Mouse (Mus musculus) stomach, embryonic 14.5 days (tissue): ENCODE measurements at regions not wholly inside any gene's neighbourhood (a gene's known extent, or its start where the extent isn't known, plus 50 kb on each side); places are given as distances from the start of the nearest gene placed in this dataset.

Experiments used
- ATAC-seq: fragments of 200-750 bp; cut with Nextera tagmentation; 2 replicates; pipeline ENCODE4 v1.8.0; 2017; ENCODE audit warnings: low read depth, moderate TSS enrichment; ENCODE audit not compliant: insufficient number of reproducible peaks, insufficient read depth, low FRiP score
- H3K27ac ChIP-seq: fragments of 300-500 bp; sonication (generic); 2 replicates; pipeline ENCODE4 v1.5.1; 2014; ENCODE audit warnings: mild to moderate bottlenecking, low read length, moderate library complexity, mixed read lengths
- H3K27me3 ChIP-seq: fragments of 300-500 bp; sonication (generic); 2 replicates; pipeline ENCODE4 v1.6.1; 2014; ENCODE audit warnings: low read length, control low read depth, mixed read lengths; ENCODE audit not compliant: control insufficient read depth, insufficient read depth
- H3K36me3 ChIP-seq: fragments of 300-500 bp; sonication (generic); 2 replicates; pipeline ENCODE4 v1.6.1; 2014; ENCODE audit warnings: mild to moderate bottlenecking, control low read depth, low read length, moderate library complexity, mixed read lengths; ENCODE audit not compliant: control insufficient read depth, insufficient read depth
- H3K4me1 ChIP-seq: fragments of 300-500 bp; sonication (generic); 2 replicates; pipeline ENCODE4 v1.6.1; 2014; ENCODE audit warnings: low read length, control low read depth, mixed read lengths; ENCODE audit not compliant: control insufficient read depth, insufficient read depth
- H3K4me2 ChIP-seq: fragments of 300-500 bp; sonication (generic); replicated peaks from 2 replicates; pipeline ENCODE4 v1.6.1; 2014; ENCODE audit warnings: low read depth, low read length, control low read depth
- H3K4me3 ChIP-seq: fragments of 300-500 bp; sonication (generic); 2 replicates; pipeline ENCODE4 v1.5.1; 2014; ENCODE audit warnings: low read depth, low read length, control low read depth
- H3K9ac ChIP-seq: fragments of 300-500 bp; sonication (generic); replicated peaks from 2 replicates; pipeline ENCODE4 v1.6.1; 2014; ENCODE audit warnings: low read depth, mild to moderate bottlenecking, control low read depth, low read length, moderate library complexity, mixed read lengths
- H3K9me3 ChIP-seq: fragments of 300-500 bp; sonication (generic); 2 replicates; pipeline ENCODE4 v1.6.1; 2016; ENCODE audit warnings: low read depth, low read length, control low read depth; ENCODE audit not compliant: control insufficient read depth
- WGBS: fragments of 180-500 bp; shearing (Covaris S2); extraction: QIAGEN DNeasy Blood & Tissue Kit; methylation state at CpG from one replicate; pipeline ENCODE4 v1.1.7; 2014; 5-methylcytosine and 5-hydroxymethylcytosine counted together

GRCm38 (mm10) chr3:148762541-148763225, 227.7 kb downstream of the Adgrl2 start:
- no peak overlapping the region for H3K27ac ChIP-seq
- H3K9ac ChIP-seq, result no peak overlapping the region
- no peaks in the 10 kb centered on the region for H3K9me3 ChIP-seq
- no peak overlapping the region for H3K4me2 ChIP-seq
- no peak overlapping the region for H3K4me3 ChIP-seq
- ATAC-seq, result no peak
- H3K4me1 ChIP-seq, result no peaks in the 10 kb centered on the region
- WGBS, result 76% methylated on average over 11 of the region's 11 CpGs
- no peaks in the 10 kb centered on the region for H3K27me3 ChIP-seq
- H3K36me3 ChIP-seq, result no peaks in the 10 kb centered on the region

DNA sequence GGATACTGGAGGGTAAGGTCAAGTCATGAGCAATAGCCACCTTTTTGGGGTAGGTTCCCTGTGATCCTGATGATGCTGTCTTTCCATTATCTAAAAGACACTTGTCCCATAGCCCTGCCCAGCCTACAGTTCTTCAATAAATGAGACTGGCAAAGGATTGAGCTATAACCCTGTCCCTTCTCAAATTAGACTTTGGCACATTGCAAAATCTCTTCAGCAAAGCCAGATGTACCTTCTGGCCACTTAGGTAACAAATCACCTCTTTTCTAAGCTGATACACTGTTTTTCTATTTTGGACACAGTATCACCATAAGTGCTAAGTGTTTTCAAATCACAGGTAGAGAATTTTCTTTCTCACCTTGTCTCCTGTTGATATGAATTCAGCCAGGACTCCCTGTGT, 228.8 kb downstream of the Adgrl2 start:
- Histone ChIP-seq H3K4me1 (no peaks in the 10 kb centered on the region), H3K9ac (no peak overlapping the region), H3K27me3 (no peaks in the 10 kb centered on the region), H3K27ac (no peak overlapping the region), H3K4me3 (no peak overlapping the region), H3K4me2 (no peak overlapping the region), H3K9me3 (no peaks in the 10 kb centered on the region), H3K36me3 (no peaks in the 10 kb centered on the region)
- ATAC-seq, result no peak

GRCm38 (mm10) chr3:148759500-148759899, 230.9 kb downstream of the Adgrl2 start:
- WGBS, result 84% methylated on average over 4 of the region's 4 CpGs

DNA sequence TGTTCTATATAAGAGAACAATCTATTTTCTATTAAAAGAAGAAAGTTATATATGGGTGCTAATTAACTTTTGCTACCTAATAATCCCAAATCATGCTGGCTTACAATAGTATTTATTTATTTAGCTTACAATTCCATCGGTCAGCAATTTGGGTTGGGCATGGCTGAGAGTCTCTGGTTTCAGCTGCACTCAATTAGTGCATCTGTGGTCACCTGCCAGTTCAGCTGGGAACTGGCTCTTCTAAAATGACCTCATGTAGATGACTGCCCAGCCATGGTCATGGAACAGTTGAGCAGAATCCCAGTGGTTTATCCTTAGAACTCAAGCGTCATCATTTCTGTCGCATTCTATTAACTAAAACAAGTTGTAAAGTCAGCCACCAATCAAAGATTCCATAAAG, 244.1 kb downstream of the Adgrl2 start:
- Histone ChIP-seq H3K27me3 (no peaks in the 10 kb centered on the region), H3K27ac (no peak overlapping the region), H3K4me3 (no peak overlapping the region), H3K4me1 (no peaks in the 10 kb centered on the region), H3K36me3 (no peaks in the 10 kb centered on the region), H3K9me3 (no peaks in the 10 kb centered on the region), H3K9ac (no peak overlapping the region), H3K4me2 (no peak overlapping the region)
- 91% methylated on average over 3 of the region's 3 CpGs for WGBS
- no peak for ATAC-seq

More at GRCm38 (mm10) chr3:148759500-148759899, 230.9 kb downstream of the Adgrl2 start:
- Histone ChIP-seq H3K9me3 (no peaks in the 10 kb centered on the region), H3K27me3 (no peaks in the 10 kb centered on the region), H3K9ac (no peak overlapping the region), H3K4me2 (no peak overlapping the region), H3K36me3 (no peaks in the 10 kb centered on the region), H3K4me1 (no peaks in the 10 kb centered on the region), H3K4me3 (no peak overlapping the region), H3K27ac (no peak overlapping the region)
- ATAC-seq, result no peak

GRCm38 (mm10) chr3:148744651-148745050, 245.7 kb downstream of the Adgrl2 start:
- H3K9ac ChIP-seq, result no peak overlapping the region
- no peak overlapping the region for H3K4me3 ChIP-seq
- no peaks in the 10 kb centered on the region for H3K4me1 ChIP-seq
- H3K36me3 ChIP-seq, result no peaks in the 10 kb centered on the region
- H3K9me3 ChIP-seq, result no peaks in the 10 kb centered on the region
- no peak for ATAC-seq
- H3K27me3 ChIP-seq, result no peaks in the 10 kb centered on the region
- WGBS, result 80% methylated on average over 2 of the region's 2 CpGs
- no peak overlapping the region for H3K4me2 ChIP-seq
- H3K27ac ChIP-seq, result no peak overlapping the region

DNA sequence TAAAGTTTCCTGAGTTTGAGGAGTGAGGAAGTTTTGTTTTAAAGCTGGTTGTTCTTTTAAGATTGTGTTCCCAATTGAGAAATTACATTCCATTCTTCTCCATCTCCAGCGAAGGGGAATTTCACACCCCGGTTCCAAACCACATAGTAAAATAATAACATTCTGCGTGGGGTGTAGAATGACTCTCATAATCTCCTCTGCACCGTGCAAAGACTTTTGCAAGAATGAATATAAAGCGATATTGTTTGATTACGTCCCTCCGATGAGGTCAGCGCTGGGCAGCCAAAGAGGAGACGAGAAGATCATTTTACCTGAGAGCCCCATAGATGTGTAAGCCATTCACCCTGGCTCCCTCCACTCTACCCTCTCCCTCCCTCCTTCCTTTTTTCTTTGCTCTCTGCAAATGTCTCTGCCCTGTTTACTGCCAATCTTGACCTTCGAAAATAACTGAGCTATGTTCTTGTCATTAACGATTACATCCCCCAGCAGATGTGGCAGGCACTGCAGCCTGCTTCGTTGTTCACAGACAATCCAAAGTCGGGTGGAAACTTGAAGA, 256.1 kb downstream of the Adgrl2 start:
- Histone ChIP-seq H3K36me3 (no peaks in the 10 kb centered on the region), H3K4me3 (no peak overlapping the region), H3K9ac (no peak overlapping the region), H3K9me3 (no peaks in the 10 kb centered on the region), H3K4me1 (peaks cover 8% of the 10 kb centered on the region), H3K27me3 (no peaks in the 10 kb centered on the region), H3K4me2 (no peak overlapping the region), H3K27ac (no peak overlapping the region)
- ATAC-seq, result no peak
- WGBS, result 55% methylated on average over 13 of the region's 13 CpGs

DNA sequence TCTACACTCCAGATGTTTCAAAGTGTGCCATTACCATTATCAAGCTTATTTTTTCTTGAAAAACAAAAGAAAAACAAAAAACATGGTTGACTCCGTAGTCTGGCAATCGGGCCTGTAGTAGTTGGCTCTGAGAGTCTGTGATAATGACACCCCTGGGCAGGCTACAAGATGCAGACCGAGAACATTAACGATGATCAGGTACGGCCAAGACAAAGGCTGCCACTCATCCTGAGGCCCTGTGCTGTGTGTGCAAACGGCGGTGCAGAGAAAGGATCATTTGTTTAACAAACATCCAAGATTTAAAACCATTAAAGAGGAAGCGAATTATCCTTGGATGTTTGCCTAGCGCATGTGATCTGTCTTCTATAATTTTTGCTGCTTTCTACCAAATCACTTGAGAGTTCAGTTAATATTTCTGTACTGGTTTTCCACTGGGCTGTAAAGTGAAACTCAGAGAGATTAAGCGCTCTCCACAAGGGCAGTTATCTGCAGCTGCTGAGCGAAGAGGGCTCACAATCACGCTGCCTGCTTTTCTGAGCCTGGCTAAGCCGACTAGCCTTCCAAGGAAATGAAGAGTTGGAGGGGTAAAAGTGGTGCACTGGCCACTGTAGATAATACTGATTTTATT, 257.0 kb downstream of the Adgrl2 start:
- H3K4me1 ChIP-seq, result peaks cover 8% of the 10 kb centered on the region
- H3K27ac ChIP-seq, result no peak overlapping the region
- no peak overlapping the region for H3K4me3 ChIP-seq
- 23% methylated on average over 13 of the region's 13 CpGs for whole genome bisulfite sequencing
- no peaks in the 10 kb centered on the region for H3K27me3 ChIP-seq
- no peak overlapping the region for H3K9ac ChIP-seq
- H3K36me3 ChIP-seq, result no peaks in the 10 kb centered on the region
- no peak for ATAC-seq
- H3K4me2 ChIP-seq, result peak overlapping the region; percentile 8; the same call in 1 of the 2 replicates
- no peaks in the 10 kb centered on the region for H3K9me3 ChIP-seq

DNA sequence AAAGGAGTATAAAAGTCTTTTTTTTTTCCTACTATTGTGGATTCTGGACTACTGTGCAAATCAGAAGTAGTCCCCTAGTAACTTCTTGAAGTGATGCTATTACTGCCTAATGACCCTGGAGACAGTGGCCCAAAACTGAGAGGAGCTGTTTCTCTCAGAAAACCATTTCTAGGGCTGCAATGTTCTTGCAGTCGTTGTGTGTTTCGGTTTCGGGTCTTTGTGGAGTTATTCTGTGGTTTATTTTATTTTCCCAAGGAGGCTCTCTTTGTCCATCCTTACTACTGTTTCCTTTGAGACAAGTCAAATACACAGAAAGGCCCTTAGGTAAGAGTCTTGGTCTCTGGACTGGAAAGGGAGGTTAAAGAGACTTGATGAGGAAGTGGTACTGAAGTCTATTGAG, 258.9 kb downstream of the Adgrl2 start:
- Histone ChIP-seq H3K27me3 (no peaks in the 10 kb centered on the region), H3K4me1 (peaks cover 8% of the 10 kb centered on the region), H3K9ac (no peak overlapping the region), H3K4me2 (no peak overlapping the region), H3K9me3 (no peaks in the 10 kb centered on the region), H3K36me3 (no peaks in the 10 kb centered on the region), H3K4me3 (no peak overlapping the region), H3K27ac (no peak overlapping the region)
- no peak for ATAC-seq
- WGBS, result 97% methylated on average over 3 of the region's 3 CpGs
